Mouse (Mus musculus) cortical plate, adult 2 months (tissue): ENCODE data around the gene Lonrf2. TPM values are rescaled to one million over a fixed set of nuclear protein-coding genes. Genes with fewer than 3 reads are reported as not detected.
A peak's percentile ranks its signal among the peaks of the same experiment; 100 is the strongest.

Source experiments
- H3K27ac ChIP-seq: fragments of 200-500 bp; 2 replicates; pipeline ENCODE4 v1.5.1; 2012; ENCODE audit warnings: low read length, control low read depth, inconsistent platforms; ENCODE audit not compliant: insufficient read depth
- H3K4me1 ChIP-seq: fragments of 200-500 bp; 2 replicates; pipeline ENCODE4 v1.6.1; 2011; ENCODE audit warnings: low read length; ENCODE audit not compliant: control insufficient read depth, insufficient read depth
- H3K4me3 ChIP-seq: fragments of 200-500 bp; 2 replicates; pipeline ENCODE4 v1.5.1; 2011; ENCODE audit warnings: mild to moderate bottlenecking, low read length, control low read depth; ENCODE audit not compliant: insufficient read depth
- CTCF ChIP-seq: fragments of 200-500 bp; IDR thresholded peaks from 2 replicates; pipeline ENCODE4 v1.5.1; 2011; ENCODE audit warnings: mild to moderate bottlenecking, control low read depth, low read length; ENCODE audit not compliant: insufficient read depth; ENCODE audit errors: extremely low read depth
- POLR2A ChIP-seq: fragments of 200-500 bp; IDR thresholded peaks from 2 replicates; pipeline ENCODE4 v1.6.1; 2011; ENCODE audit warnings: mild to moderate bottlenecking, low read length, control low read depth; ENCODE audit not compliant: insufficient read depth; ENCODE audit errors: extremely low read depth
- polyA plus RNA-seq: library from polyadenylated mRNA; depleted of rRNA; stranded (reverse); fragments of >200 nt; gene quantifications from 2 replicates; pipeline ENCODE4 v1.2.3, GENCODE M21; 2012; rRNA removed

Gene Lonrf2
- 60.5 and 60.8 TPM in 2 replicates for polyA plus RNA-seq

GRCm38 (mm10) chr1:38836477-38836872 is at the start of gene Lonrf2:
Lonrf2 (minus strand) TSS chr1:38836711.
- Histone ChIP-seq H3K4me3 (peak within 1 kb of the TSS; percentile 79), H3K4me1 (peaks cover 2% of the 10 kb centered on the region; the same call in 1 of the 2 replicates), H3K27ac (peak within 1 kb of the TSS; percentile 84)
- no peak for TF ChIP-seq CTCF
- peak; percentile 56 for TF ChIP-seq POLR2A

GRCm38 (mm10) chr1:38885956-38886355 is 49.4 kb upstream of the Lonrf2 start:
- Histone ChIP-seq H3K4me1 (no peaks in the 10 kb centered on the region), H3K27ac (no peak overlapping the region), H3K4me3 (no peak overlapping the region)
- no peak for TF ChIP-seq CTCF
- no peak for TF ChIP-seq POLR2A

- no peak overlapping the region for H3K27ac ChIP-seq
- no peak overlapping the region for H3K4me3 ChIP-seq
- no peak for TF ChIP-seq POLR2A
- no peak for TF ChIP-seq CTCF
- H3K4me1 ChIP-seq = no peaks in the 10 kb centered on the region
Measured at GRCm38 (mm10) chr1:38883766-38884165, 47.3 kb upstream of the Lonrf2 start.

GRCm38 (mm10) chr1:38882746-38883145 is 46.2 kb upstream of the Lonrf2 start:
- no peak overlapping the region for H3K4me3 ChIP-seq
- no peaks in the 10 kb centered on the region for H3K4me1 ChIP-seq
- H3K27ac ChIP-seq = no peak overlapping the region
- TF ChIP-seq POLR2A (no peak), CTCF (no peak)

GRCm38 (mm10) chr1:38881366-38881765 is 44.9 kb upstream of the Lonrf2 start:
- TF ChIP-seq POLR2A = no peak
- TF ChIP-seq CTCF = no peak
- H3K27ac ChIP-seq = no peak overlapping the region
- peaks cover 2% of the 10 kb centered on the region; the same call in 1 of the 2 replicates for H3K4me1 ChIP-seq
- H3K4me3 ChIP-seq = no peak overlapping the region

GRCm38 (mm10) chr1:38876671-38877382 is 40.3 kb upstream of the Lonrf2 start:
- peak overlapping the region; percentile 51; the same call in 1 of the 2 replicates for H3K27ac ChIP-seq

GRCm38 (mm10) chr1:38873911-38874310 is 37.4 kb upstream of the Lonrf2 start:
- H3K27ac ChIP-seq = no peak overlapping the region
- no peak for TF ChIP-seq POLR2A
- no peak overlapping the region for H3K4me3 ChIP-seq
- peaks cover 2% of the 10 kb centered on the region; the same call in 1 of the 2 replicates for H3K4me1 ChIP-seq

More at GRCm38 (mm10) chr1:38876671-38877382, 40.3 kb upstream of the Lonrf2 start:
- peaks cover 2% of the 10 kb centered on the region; the same call in 1 of the 2 replicates for H3K4me1 ChIP-seq
- H3K4me3 ChIP-seq = no peak overlapping the region
- no peak for TF ChIP-seq POLR2A
- TF ChIP-seq CTCF = no peak

- TF ChIP-seq CTCF = no peak
- TF ChIP-seq POLR2A = no peak
- Histone ChIP-seq H3K27ac (no peak overlapping the region), H3K4me3 (no peak overlapping the region)
Measured at GRCm38 (mm10) chr1:38871834-38872233, 35.3 kb upstream of the Lonrf2 start.

GRCm38 (mm10) chr1:38869398-38870195 is 33.1 kb upstream of the Lonrf2 start:
- Histone ChIP-seq H3K27ac (no peak overlapping the region), H3K4me1 (no peaks in the 10 kb centered on the region), H3K4me3 (no peak overlapping the region)
- TF ChIP-seq CTCF (no peak), POLR2A (no peak)

More at GRCm38 (mm10) chr1:38871834-38872233, 35.3 kb upstream of the Lonrf2 start:
- no peaks in the 10 kb centered on the region for H3K4me1 ChIP-seq

GRCm38 (mm10) chr1:38866242-38866641 is 29.7 kb upstream of the Lonrf2 start:
- H3K4me1 ChIP-seq = no peaks in the 10 kb centered on the region
- TF ChIP-seq POLR2A (no peak), CTCF (no peak)

More at GRCm38 (mm10) chr1:38866242-38866641, 29.7 kb upstream of the Lonrf2 start:
- Histone ChIP-seq H3K27ac (no peak overlapping the region), H3K4me3 (no peak overlapping the region)
